Mouse (Mus musculus) cortical plate, adult 2 months (tissue): ENCODE data around the gene Trim71. TPM values are rescaled to one million over a fixed set of nuclear protein-coding genes. Genes with fewer than 3 reads are reported as not detected.

Source experiments
- H3K27ac ChIP-seq: fragments of 200-500 bp; 2 replicates; pipeline ENCODE4 v1.5.1; 2012; ENCODE audit warnings: low read length, control low read depth, inconsistent platforms; ENCODE audit not compliant: insufficient read depth
- H3K4me1 ChIP-seq: fragments of 200-500 bp; 2 replicates; pipeline ENCODE4 v1.6.1; 2011; ENCODE audit warnings: low read length; ENCODE audit not compliant: control insufficient read depth, insufficient read depth
- H3K4me3 ChIP-seq: fragments of 200-500 bp; 2 replicates; pipeline ENCODE4 v1.5.1; 2011; ENCODE audit warnings: mild to moderate bottlenecking, low read length, control low read depth; ENCODE audit not compliant: insufficient read depth
- CTCF ChIP-seq: fragments of 200-500 bp; IDR thresholded peaks from 2 replicates; pipeline ENCODE4 v1.5.1; 2011; ENCODE audit warnings: mild to moderate bottlenecking, control low read depth, low read length; ENCODE audit not compliant: insufficient read depth; ENCODE audit errors: extremely low read depth
- POLR2A ChIP-seq: fragments of 200-500 bp; IDR thresholded peaks from 2 replicates; pipeline ENCODE4 v1.6.1; 2011; ENCODE audit warnings: mild to moderate bottlenecking, low read length, control low read depth; ENCODE audit not compliant: insufficient read depth; ENCODE audit errors: extremely low read depth
- polyA plus RNA-seq: library from polyadenylated mRNA; depleted of rRNA; stranded (reverse); fragments of >200 nt; gene quantifications from 2 replicates; pipeline ENCODE4 v1.2.3, GENCODE M21; 2012

The Trim71 gene
- polyA plus RNA-seq, 1 experiment, result 0.27 TPM

DNA sequence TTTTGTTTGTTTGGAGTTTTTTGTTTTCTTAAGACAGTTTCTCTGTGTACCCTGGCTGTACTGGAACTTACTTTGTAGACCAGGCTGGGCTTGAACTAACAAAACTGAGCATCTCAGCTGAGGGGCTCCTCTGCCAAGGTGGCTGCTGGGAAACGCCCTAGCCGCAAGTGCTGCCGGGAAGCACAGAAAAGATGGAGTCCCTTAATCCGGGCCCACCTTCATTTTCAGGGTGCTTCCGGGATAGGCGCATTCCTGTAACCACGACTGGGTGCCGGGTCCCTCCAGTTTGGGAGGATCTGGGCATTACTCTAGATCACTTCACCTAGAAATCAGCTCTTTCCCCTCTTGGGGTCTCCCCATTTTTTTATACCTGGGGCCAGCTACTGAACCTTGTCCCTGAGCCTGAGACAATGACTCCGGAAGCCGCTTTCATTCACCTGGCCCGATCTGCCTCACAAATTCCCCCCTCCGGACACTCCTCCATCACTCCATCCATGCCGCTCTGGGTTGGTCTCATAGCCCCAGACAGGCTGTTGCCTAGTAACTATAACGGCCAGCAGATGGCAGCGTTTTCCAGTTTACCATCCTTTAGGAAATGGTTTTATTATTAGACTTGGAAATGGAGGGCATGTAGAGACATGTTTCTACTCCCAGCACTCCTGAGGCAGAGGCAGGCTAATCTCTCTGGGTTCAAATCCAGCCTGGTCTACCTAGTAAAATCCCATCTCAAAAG, 64.2 kb downstream of the Trim71 start:
- H3K4me3 ChIP-seq, result no peak overlapping the region
- H3K27ac ChIP-seq, result no peak overlapping the region
- no peaks in the 10 kb centered on the region for H3K4me1 ChIP-seq
- TF ChIP-seq POLR2A (no peak), CTCF (peak; percentile 45)

DNA sequence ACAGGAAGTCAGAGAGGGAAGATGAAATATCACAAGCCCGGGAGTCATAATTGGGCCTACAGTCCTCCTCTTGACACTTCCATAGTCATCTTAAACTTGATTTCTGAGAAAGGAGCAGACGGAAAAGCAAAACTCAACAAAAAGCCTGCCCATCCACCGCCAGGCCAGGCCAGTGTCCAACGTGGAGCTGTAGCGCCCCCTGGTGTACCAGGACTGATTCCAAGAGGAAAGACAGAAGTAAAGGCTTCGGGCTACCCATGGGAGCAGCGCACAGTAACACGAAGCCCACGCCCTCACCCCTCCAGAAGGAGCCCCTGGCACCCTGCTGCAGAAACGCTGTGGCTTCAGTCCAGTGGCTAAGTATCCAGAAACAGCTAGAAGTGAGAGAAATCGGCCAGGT, 66.0 kb downstream of the Trim71 start:
- H3K4me3 ChIP-seq, result no peak overlapping the region
- no peak overlapping the region for H3K27ac ChIP-seq
- TF ChIP-seq POLR2A, result no peak
- peak; percentile 83 for TF ChIP-seq CTCF
- no peaks in the 10 kb centered on the region for H3K4me1 ChIP-seq

DNA sequence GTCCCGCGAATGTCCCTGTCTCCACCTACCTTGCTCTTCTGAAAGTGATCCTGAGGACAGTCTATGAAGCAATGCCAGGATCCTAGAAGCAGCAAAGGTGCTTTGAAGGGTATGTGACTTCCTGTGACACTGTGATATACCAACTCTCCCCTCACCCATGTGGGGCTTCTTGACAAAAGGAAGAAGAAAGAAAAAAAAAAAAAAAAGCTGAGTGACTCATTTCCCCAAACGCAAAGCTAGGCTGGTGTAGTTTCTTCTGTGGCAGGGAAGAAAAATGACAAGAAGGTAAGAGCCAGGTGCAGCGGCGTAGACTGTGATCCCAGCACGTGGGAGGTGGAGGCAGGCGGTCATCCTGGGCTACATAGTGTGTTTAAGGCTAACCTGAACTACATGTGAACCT, 67.7 kb downstream of the Trim71 start:
- TF ChIP-seq CTCF (no peak), POLR2A (no peak)
- Histone ChIP-seq H3K4me1 (no peaks in the 10 kb centered on the region), H3K27ac (no peak overlapping the region)

DNA sequence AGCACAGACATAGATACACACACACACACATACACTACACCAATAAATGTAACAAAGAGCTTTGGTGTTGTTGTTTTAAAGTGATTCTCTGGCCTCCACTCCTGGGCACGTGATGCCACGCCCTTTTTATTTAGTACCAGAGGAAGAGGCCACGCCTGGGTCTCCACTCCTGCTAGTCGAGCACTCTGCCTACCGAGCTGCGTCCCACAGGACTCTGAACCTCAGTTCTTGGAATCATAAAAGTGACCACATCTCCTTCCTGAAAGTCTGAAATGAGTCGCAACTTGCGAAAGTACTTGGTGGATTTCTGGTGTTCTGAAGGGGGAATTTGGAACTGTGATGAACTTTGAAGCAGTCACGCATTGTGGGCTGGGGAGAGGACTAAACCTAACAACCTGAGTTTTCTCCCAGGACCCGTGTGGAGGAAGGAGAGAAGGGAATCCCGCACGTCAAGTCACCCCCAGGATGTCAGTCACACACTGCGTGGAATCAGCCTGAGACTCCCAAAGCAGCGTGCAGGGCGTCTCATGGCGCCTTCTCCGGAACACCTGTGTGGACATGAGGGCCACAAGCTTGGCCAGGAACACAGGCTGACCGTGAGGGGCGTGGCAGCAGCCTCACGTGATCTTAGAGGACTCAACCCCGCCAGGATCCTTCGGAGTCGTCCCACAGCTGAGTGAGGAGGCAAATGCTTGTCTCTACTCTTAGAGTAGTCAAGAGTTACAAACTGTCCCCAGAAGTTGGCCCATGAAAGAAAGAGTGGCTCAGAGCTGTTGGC, 76.5 kb downstream of the Trim71 start:
- no peaks in the 10 kb centered on the region for H3K4me1 ChIP-seq
- no peak overlapping the region for H3K4me3 ChIP-seq
- no peak overlapping the region for H3K27ac ChIP-seq
- TF ChIP-seq CTCF (no peak), POLR2A (no peak)

More for the DNA sequence above, 67.7 kb downstream of the Trim71 start:
- H3K4me3 ChIP-seq, result no peak overlapping the region

DNA sequence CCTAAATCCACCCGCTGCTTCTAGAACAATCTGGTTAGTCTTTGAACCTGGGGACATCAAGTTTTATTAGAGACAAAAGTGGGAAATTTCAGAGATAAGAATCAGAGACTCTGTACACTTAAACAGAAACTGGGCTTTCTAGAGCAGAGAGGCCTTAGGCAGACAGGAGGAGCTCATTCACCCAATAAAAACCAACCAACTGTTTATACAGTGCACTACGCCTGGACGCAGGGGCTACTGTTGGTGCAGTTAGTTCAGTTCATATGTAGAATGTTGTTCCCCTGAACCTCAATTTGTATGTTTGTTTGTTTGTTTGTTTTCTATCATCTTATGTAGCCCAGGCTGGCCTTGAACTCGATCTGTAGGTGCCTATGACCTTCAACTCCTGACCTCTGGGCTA, 77.4 kb downstream of the Trim71 start:
- no peaks in the 10 kb centered on the region for H3K4me1 ChIP-seq
- H3K27ac ChIP-seq, result no peak overlapping the region
- no peak for TF ChIP-seq POLR2A
- TF ChIP-seq CTCF, result no peak
- no peak overlapping the region for H3K4me3 ChIP-seq

DNA sequence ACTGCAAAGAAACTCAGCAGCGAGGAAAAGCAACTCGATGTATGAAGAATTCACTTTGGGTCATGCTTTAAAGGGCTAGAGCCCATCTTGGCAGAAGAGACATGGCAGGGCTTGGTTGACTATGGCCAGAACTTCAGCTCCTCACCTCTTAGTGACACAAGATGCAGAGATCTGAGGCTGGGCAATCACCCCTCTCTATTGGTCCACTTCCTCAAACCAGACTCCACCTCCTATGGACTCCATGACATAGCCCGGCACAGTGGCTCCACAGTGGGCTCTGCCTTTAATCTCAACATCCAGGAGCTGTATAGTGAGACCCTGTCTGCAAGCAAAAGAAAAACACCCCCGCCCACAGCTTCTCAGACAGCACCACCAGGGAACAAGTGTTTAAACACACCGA, 79.4 kb downstream of the Trim71 start:
- Histone ChIP-seq H3K4me3 (no peak overlapping the region), H3K27ac (no peak overlapping the region), H3K4me1 (0 out of 2 replicates have a peak, but pooled peaks cover 1% of the 10 kb centered on the region)
- TF ChIP-seq CTCF, result no peak

DNA sequence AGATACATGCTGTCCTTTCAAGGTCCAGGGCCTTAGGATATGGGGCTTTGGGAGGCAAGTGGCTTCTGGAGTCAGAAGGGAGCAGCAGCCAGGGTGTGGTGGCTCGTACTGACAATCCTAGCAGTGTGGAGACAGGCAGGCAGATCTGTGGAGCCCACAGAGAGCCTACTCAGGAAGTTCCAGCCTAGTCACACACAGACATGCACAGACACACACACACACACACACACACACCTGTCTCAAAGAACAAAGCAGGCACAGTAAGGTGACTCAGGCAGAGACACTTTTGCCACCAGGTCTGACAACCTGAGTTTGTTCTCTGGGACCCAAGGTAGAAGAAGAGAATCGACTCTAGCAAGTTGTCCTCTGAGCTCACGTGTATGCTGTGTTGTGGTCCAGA, 83.2 kb downstream of the Trim71 start:
- no peak overlapping the region for H3K27ac ChIP-seq
- TF ChIP-seq POLR2A, result no peak
- TF ChIP-seq CTCF, result no peak
- no peak overlapping the region for H3K4me3 ChIP-seq
- H3K4me1 ChIP-seq, result 0 out of 2 replicates have a peak, but pooled peaks cover 3% of the 10 kb centered on the region

DNA sequence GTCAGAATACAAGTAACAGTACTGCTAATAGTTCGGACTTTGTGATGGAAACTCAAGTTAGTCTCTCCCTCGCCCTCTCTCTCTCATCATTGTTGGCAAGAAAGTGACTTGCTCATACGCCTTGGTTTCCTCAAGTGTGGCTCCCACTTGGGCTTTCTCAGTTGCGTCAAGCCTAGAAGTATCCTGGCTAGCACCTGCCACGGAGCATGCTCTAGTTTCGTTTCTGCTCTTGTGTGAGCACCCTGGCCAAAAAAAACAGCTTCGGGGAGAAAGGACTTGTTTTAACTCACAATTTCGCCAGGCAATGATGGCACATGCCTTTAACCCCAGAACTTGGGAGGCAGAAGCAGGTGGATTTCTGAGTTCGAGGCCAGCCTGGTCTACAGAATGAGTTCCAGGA, 87.2 kb downstream of the Trim71 start:
- H3K27ac ChIP-seq, result no peak overlapping the region
- TF ChIP-seq CTCF, result no peak
- TF ChIP-seq POLR2A, result no peak
- H3K4me3 ChIP-seq, result no peak overlapping the region
- 0 out of 2 replicates have a peak, but pooled peaks cover 3% of the 10 kb centered on the region for H3K4me1 ChIP-seq

DNA sequence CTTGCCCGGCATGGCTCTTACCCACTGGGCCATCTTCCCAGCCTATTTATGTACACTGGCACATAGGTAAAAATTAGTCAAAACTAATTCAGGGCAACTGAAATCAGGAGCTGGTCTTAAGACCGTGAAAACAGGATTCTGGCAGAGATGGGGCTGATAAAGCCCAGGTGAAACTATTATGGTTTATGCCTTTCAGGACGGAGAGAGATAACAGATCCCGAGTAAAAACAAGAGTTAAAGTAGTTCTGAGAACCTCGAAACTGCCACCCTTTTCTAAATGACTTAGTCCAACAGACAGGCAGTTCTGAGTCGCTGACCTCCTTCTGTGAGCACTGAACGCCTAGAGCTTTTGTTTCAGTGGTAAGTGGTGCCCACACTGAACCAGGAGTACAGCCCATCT, 92.3 kb downstream of the Trim71 start:
- Histone ChIP-seq H3K27ac (no peak overlapping the region), H3K4me3 (no peak overlapping the region), H3K4me1 (no peaks in the 10 kb centered on the region)
- TF ChIP-seq CTCF (no peak), POLR2A (no peak)

DNA sequence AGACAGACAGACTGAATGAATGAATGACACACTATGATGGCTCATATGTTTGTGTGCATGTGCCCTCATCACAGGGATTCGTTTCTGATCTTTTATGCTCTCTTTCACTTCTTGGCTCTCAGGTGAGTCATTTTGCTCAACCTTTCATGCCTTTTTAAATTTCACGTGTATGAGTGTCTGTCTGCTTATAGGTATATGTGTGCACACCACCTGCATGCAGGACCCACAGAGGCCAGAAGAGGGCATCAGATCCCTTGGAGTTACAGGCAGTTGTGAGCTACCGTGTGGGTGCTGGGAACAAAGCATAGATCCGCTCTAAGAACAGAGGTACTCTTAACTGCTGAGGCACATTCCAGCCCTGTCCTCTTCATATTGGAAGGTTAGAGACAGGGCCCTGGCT, 95.5 kb downstream of the Trim71 start:
- no peaks in the 10 kb centered on the region for H3K4me1 ChIP-seq
- TF ChIP-seq CTCF (no peak), POLR2A (no peak)
- H3K27ac ChIP-seq, result no peak overlapping the region
- no peak overlapping the region for H3K4me3 ChIP-seq
